Mouse (Mus musculus) embryonic fibroblast, embryonic 13.5 days (primary cell): ENCODE results near the gene Erbb2.

Experiments
- CTCF ChIP-seq: IDR thresholded peaks from 2 replicates; pipeline ENCODE4 v1.5.1; 2011; ENCODE audit warnings: mild to moderate bottlenecking, control low read depth, low read length, moderate library complexity, borderline replicate concordance; ENCODE audit not compliant: insufficient read depth
- POLR2A ChIP-seq: IDR thresholded peaks from 2 replicates; pipeline ENCODE4 v1.6.1; 2011; ENCODE audit warnings: low read depth, mild to moderate bottlenecking, control low read depth, low read length, moderate library complexity

GRCm38 (mm10) chr11:98371556-98372240, 40.6 kb upstream of the Erbb2 start:
- no peak for TF ChIP-seq CTCF
- no peak for TF ChIP-seq POLR2A
